Mouse (Mus musculus) spleen, postnatal 4 days (tissue): ENCODE measurements around the gene Aqp12.

Experiments
- DNase-seq, 2 experiments: peaks; one replicate each; pipeline ENCODE4 v3.0.0; 2022; ENCODE audit warnings: low spot score in 2 of 2

Gene Aqp12

GRCm38 (mm10) chr1:93006061-93006460 is at the start of gene Aqp12:
Gene Aqp12 (plus strand): TSS chr1:93006334.
- DNase-seq, result no peak

- DNase-seq, result peak; percentile 66 to 83
These were observed 49.4 kb upstream of the Aqp12 start for GRCm38 (mm10) chr1:92956571-92957335.

- no peak for DNase-seq
These were observed 47.1 kb upstream of the Aqp12 start for GRCm38 (mm10) chr1:92958999-92959398.

GRCm38 (mm10) chr1:92970791-92971190 is 35.3 kb upstream of the Aqp12 start:
- DNase-seq, result peak; percentile 8 to 57

GRCm38 (mm10) chr1:92971879-92972795 is 34.0 kb upstream of the Aqp12 start:
- peak; percentile 22 to 62 for DNase-seq

GRCm38 (mm10) chr1:92972854-92973253 is 33.3 kb upstream of the Aqp12 start:
- DNase-seq, result peak; percentile 52 to 77

GRCm38 (mm10) chr1:92976141-92976566 is 30.0 kb upstream of the Aqp12 start:
- DNase-seq, result peak in 1 of 2 experiments; percentile 13

- DNase-seq, result no peak
These were observed 27.5 kb upstream of the Aqp12 start for GRCm38 (mm10) chr1:92978645-92979044.

GRCm38 (mm10) chr1:92979073-92979602 is 27.0 kb upstream of the Aqp12 start:
- DNase-seq, result no peak

- peak in 1 of 2 experiments; percentile 55 for DNase-seq
These were observed 24.9 kb upstream of the Aqp12 start for GRCm38 (mm10) chr1:92981056-92981845.

GRCm38 (mm10) chr1:92982931-92983605 is 23.1 kb upstream of the Aqp12 start:
- DNase-seq, result peak in 1 of 2 experiments; percentile 55

GRCm38 (mm10) chr1:92984999-92985398 is 21.1 kb upstream of the Aqp12 start:
- peak in 1 of 2 experiments; percentile 56 for DNase-seq

GRCm38 (mm10) chr1:92988894-92989293 is 17.2 kb upstream of the Aqp12 start:
- DNase-seq, result peak in 1 of 2 experiments; percentile 47

GRCm38 (mm10) chr1:92989891-92990290 is 16.2 kb upstream of the Aqp12 start:
- peak in 1 of 2 experiments; percentile 41 for DNase-seq

GRCm38 (mm10) chr1:92992214-92992855 is 13.8 kb upstream of the Aqp12 start:
- DNase-seq, result no peak

GRCm38 (mm10) chr1:92992880-92993279 is 13.3 kb upstream of the Aqp12 start:
- DNase-seq, result no peak

GRCm38 (mm10) chr1:93009196-93009595 is 3.1 kb downstream of the Aqp12 start:
- no peak for DNase-seq

- no peak for DNase-seq
These were observed 4.6 kb downstream of the Aqp12 start for GRCm38 (mm10) chr1:93010731-93011130.

- no peak for DNase-seq
These were observed 6.0 kb downstream of the Aqp12 start for GRCm38 (mm10) chr1:93012103-93012585.

GRCm38 (mm10) chr1:93013367-93013766 is 7.2 kb downstream of the Aqp12 start:
- DNase-seq, result no peak
